Mouse (Mus musculus) liver, embryonic 15.5 days (tissue): Measurements from ENCODE around the gene Cirbp. TPM values are rescaled to one million over a fixed set of nuclear protein-coding genes. Genes with fewer than 3 reads are reported as not detected.
"Not testable (repeated sequence)": the region's sequence is repeated elsewhere in the genome, so short reads cannot be mapped to it uniquely, and the experiment has no call there.

Experiments used
- ATAC-seq: fragments of 200-750 bp; cut with Nextera tagmentation; 2 replicates; pipeline ENCODE4 v1.8.0; 2017; ENCODE audit warnings: moderate number of reproducible peaks, mild to moderate bottlenecking, moderate library complexity; ENCODE audit not compliant: insufficient read depth
- H3K27ac ChIP-seq: fragments of 300-500 bp; sonication (generic); replicated peaks from 2 replicates; pipeline ENCODE4 v1.5.1; 2015; ENCODE audit warnings: mild to moderate bottlenecking, inconsistent platforms
- H3K27me3 ChIP-seq: fragments of 300-500 bp; sonication (generic); 2 replicates; pipeline ENCODE4 v1.6.1; 2015; ENCODE audit warnings: mild to moderate bottlenecking, inconsistent platforms
- H3K36me3 ChIP-seq: fragments of 300-500 bp; sonication (generic); replicated peaks from 2 replicates; pipeline ENCODE4 v1.6.1; 2015; ENCODE audit warnings: moderate library complexity, mild to moderate bottlenecking, inconsistent platforms
- H3K4me1 ChIP-seq: fragments of 300-500 bp; sonication (generic); replicated peaks from 2 replicates; pipeline ENCODE4 v1.6.1; 2015; ENCODE audit warnings: inconsistent platforms
- H3K4me2 ChIP-seq: fragments of 300-500 bp; sonication (generic); 2 replicates; pipeline ENCODE4 v1.6.1; 2015; ENCODE audit warnings: moderate library complexity, mild to moderate bottlenecking, inconsistent platforms
- H3K4me3 ChIP-seq: fragments of 300-500 bp; sonication (generic); replicated peaks from 2 replicates; pipeline ENCODE4 v1.5.1; 2015; ENCODE audit warnings: mild to moderate bottlenecking, inconsistent platforms
- H3K9ac ChIP-seq: fragments of 300-500 bp; sonication (generic); 2 replicates; pipeline ENCODE4 v1.6.1; 2015; ENCODE audit warnings: moderate library complexity, mild to moderate bottlenecking, inconsistent platforms
- H3K9me3 ChIP-seq: fragments of 300-500 bp; sonication (generic); replicated peaks from 2 replicates; pipeline ENCODE4 v1.6.1; 2016; ENCODE audit warnings: inconsistent platforms
- WGBS: fragments of 180-500 bp; shearing (Covaris S2); methylation state at CpG from one replicate; pipeline ENCODE4 v1.1.7; 2015; ENCODE audit warnings: mixed read lengths; ENCODE audit not compliant: insufficient replicate concordance; 5-methylcytosine and 5-hydroxymethylcytosine counted together
- polyA plus RNA-seq: library from polyadenylated mRNA; unstranded; fragments of >200 nt; fragmentation: Nextera tagmentation; extraction: Ambion mirVana; gene quantifications from 2 replicates; pipeline ENCODE4 v1.2.1, GENCODE M21; 2015

The Cirbp gene
- polyA plus RNA-seq, 1 experiment from 2014 or later: 17.0 TPM

- Histone ChIP-seq H3K27me3 (peaks cover 41% of the 10 kb centered on the region), H3K4me1 (no peaks in the 10 kb centered on the region), H3K9me3 (no peaks in the 10 kb centered on the region), H3K36me3 (no peaks in the 10 kb centered on the region), H3K4me3 (no peak overlapping the region), H3K27ac (no peak overlapping the region), H3K9ac (no peak overlapping the region), H3K4me2 (no peak overlapping the region)
- no peak for ATAC-seq
- 45% methylated on average over 7 of the region's 7 CpGs for WGBS
Measured at GRCm38 (mm10) chr10:80204055-80204454, 38.3 kb downstream of the Cirbp start.

DNA sequence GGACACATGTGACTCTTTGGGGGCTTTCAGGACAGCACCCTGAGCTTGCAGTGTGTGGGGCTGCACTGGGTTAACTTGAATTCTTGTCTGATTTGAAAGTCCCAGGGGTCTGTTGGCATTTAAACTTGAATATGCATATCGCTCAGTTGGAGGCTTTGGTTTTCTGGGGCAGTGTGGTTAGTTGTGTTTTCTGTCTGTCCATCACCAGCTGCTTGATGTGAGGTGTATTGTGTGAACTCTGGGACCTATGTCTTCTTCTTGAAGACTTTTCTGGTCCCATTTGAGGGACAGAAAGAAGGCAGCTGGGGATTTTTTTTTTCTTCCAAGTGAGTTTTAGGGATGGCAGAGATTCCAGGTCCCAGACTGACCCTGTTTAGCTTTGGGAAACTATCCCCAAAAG lies 41.4 kb downstream of the Cirbp start:
- Histone ChIP-seq H3K27ac (no peak overlapping the region), H3K9me3 (no peaks in the 10 kb centered on the region), H3K9ac (no peak overlapping the region), H3K4me3 (no peak overlapping the region), H3K4me1 (no peaks in the 10 kb centered on the region), H3K4me2 (no peak overlapping the region), H3K27me3 (peaks cover 39% of the 10 kb centered on the region), H3K36me3 (no peaks in the 10 kb centered on the region)
- no peak for ATAC-seq
- 71% methylated on average over 1 of the region's 1 CpGs for WGBS

DNA sequence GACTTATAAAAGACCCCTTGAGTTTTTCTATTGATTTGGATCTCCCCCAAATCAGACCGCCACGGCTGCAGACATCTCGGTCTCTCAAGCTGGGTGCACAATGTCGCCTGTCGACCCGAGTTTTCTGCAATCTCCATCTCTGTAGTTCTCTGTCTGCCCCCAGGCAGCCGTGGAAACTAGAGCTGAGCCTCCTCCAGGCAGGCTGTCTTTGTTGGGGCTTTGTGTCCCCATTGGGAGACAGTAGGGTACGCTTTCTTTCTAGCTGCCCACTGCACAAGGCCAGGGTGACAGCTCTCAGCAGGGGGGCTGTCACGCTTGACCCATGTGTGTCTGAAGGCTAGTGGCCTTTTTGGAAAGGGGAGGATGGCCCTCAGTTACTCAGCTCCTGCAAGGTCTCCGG lies 41.9 kb downstream of the Cirbp start:
- 67% methylated on average over 10 of the region's 10 CpGs for WGBS
- H3K9me3 ChIP-seq: no peaks in the 10 kb centered on the region
- no peak overlapping the region for H3K9ac ChIP-seq

GRCm38 (mm10) chr10:80208248-80208647 lies 42.5 kb downstream of the Cirbp start:
- Histone ChIP-seq H3K4me3 (no peak overlapping the region), H3K27me3 (peaks cover 39% of the 10 kb centered on the region), H3K27ac (no peak overlapping the region), H3K9ac (no peak overlapping the region), H3K9me3 (no peaks in the 10 kb centered on the region), H3K4me2 (no peak overlapping the region), H3K4me1 (no peaks in the 10 kb centered on the region), H3K36me3 (no peaks in the 10 kb centered on the region)
- 67% methylated on average over 4 of the region's 4 CpGs for WGBS
- no peak for ATAC-seq

More for the DNA sequence above, 41.9 kb downstream of the Cirbp start:
- no peak for ATAC-seq
- no peak overlapping the region for H3K4me3 ChIP-seq
- no peak overlapping the region for H3K27ac ChIP-seq
- no peaks in the 10 kb centered on the region for H3K4me1 ChIP-seq
- H3K4me2 ChIP-seq: no peak overlapping the region
- H3K27me3 ChIP-seq: peaks cover 39% of the 10 kb centered on the region
- no peaks in the 10 kb centered on the region for H3K36me3 ChIP-seq

DNA sequence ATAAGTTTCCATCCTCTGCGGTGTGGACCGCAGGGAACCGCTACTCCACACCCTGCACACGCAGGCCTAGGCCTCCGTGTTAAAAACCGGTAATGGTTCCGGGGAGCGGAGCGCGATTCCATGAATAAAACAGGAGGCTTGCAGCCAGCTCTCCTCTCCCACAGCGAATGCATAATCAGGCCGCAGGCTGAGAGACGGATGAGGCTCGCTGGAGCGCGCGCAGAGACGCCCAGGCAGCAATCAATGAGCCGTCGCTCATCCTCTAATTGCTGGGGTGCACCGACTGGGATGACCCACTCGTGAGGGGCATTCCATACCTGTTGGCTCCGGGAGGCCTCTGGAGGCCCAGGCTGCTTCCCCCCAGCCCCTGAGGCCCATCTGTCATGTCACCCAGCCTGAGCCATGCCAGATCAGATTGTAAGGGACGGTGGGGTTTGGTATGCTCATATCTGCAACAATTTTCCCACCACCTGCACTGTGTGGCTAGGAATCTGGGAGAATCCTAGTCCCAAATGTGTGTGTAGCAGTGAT lies 43.1 kb downstream of the Cirbp start:
- no peak for ATAC-seq
- Histone ChIP-seq H3K27ac (no peak overlapping the region), H3K36me3 (no peaks in the 10 kb centered on the region), H3K9me3 (no peaks in the 10 kb centered on the region), H3K9ac (no peak overlapping the region), H3K4me1 (no peaks in the 10 kb centered on the region), H3K4me3 (no peak overlapping the region), H3K27me3 (peaks cover 39% of the 10 kb centered on the region), H3K4me2 (no peak overlapping the region)
- 41% methylated on average over 24 of the region's 24 CpGs for WGBS

- H3K9me3 ChIP-seq, ATAC-seq, H3K4me3 ChIP-seq, H3K4me2 ChIP-seq, H3K36me3 ChIP-seq, H3K4me1 ChIP-seq, H3K27ac ChIP-seq, H3K9ac ChIP-seq: not testable (repeated sequence)
- 59% methylated on average over 7 of the region's 7 CpGs for WGBS
- H3K27me3 ChIP-seq: peaks cover 37% of the 10 kb centered on the region
Measured at GRCm38 (mm10) chr10:80211547-80212103, 45.8 kb downstream of the Cirbp start.

- 24% methylated on average over 16 of the region's 16 CpGs for WGBS
- no peaks in the 10 kb centered on the region for H3K36me3 ChIP-seq
- H3K27ac ChIP-seq: no peak overlapping the region
Measured at GRCm38 (mm10) chr10:80215048-80215772, 49.4 kb downstream of the Cirbp start.

GRCm38 (mm10) chr10:80220676-80221075 lies 54.9 kb downstream of the Cirbp start:
- Histone ChIP-seq H3K4me1 (peaks cover 3% of the 10 kb centered on the region), H3K36me3 (no peaks in the 10 kb centered on the region)
- 48% methylated on average over 7 of the region's 9 CpGs for WGBS

More at GRCm38 (mm10) chr10:80215048-80215772, 49.4 kb downstream of the Cirbp start:
- Histone ChIP-seq H3K4me1 (peaks cover 5% of the 10 kb centered on the region; the same call in 1 of the 2 replicates), H3K9ac (no peak overlapping the region), H3K4me3 (no peak overlapping the region), H3K27me3 (peaks cover 32% of the 10 kb centered on the region), H3K9me3 (no peaks in the 10 kb centered on the region), H3K4me2 (no peak overlapping the region; the same call in 1 of the 2 replicates)
- ATAC-seq: no peak

More at GRCm38 (mm10) chr10:80220676-80221075, 54.9 kb downstream of the Cirbp start:
- ATAC-seq: no peak
- H3K27me3 ChIP-seq: peaks cover 48% of the 10 kb centered on the region
- no peak overlapping the region for H3K9ac ChIP-seq
- H3K4me3 ChIP-seq: no peak overlapping the region
- no peak overlapping the region for H3K4me2 ChIP-seq
- H3K9me3 ChIP-seq: no peaks in the 10 kb centered on the region
- no peak overlapping the region for H3K27ac ChIP-seq

Other genes with a start within 250 kb of the Cirbp start
- 0.32 and 0.37 TPM in 2 replicates for gene Kiss1r, start 249.0 kb upstream of the Cirbp start, polyA plus RNA-seq
- 52.4 and 55.6 TPM in 2 replicates for gene R3hdm4, start 244.8 kb upstream of the Cirbp start, polyA plus RNA-seq
- 6.1 and 7.4 TPM in 2 replicates for gene Arid3a, start 238.9 kb upstream of the Cirbp start, polyA plus RNA-seq
- gene Wdr18, start 205.8 kb upstream of the Cirbp start, polyA plus RNA-seq: 46.3 and 48.4 TPM in 2 replicates
- gene Grin3b, start 195.3 kb upstream of the Cirbp start, polyA plus RNA-seq: 0.10 TPM in 1 of 2 replicates, not detected in the other
- gene Tmem259, start 181.7 kb upstream of the Cirbp start, polyA plus RNA-seq: 8.4 and 11.0 TPM in 2 replicates
- 44.5 and 45.5 TPM in 2 replicates for gene Cnn2, start 177.4 kb upstream of the Cirbp start, polyA plus RNA-seq
- 7.5 and 9.0 TPM in 2 replicates for gene Abca7, start 169.5 kb upstream of the Cirbp start, polyA plus RNA-seq
- gene Arhgap45, start 149.3 kb upstream of the Cirbp start, polyA plus RNA-seq: 15.7 and 18.2 TPM in 2 replicates
- gene Polr2e, start 126.2 kb upstream of the Cirbp start, polyA plus RNA-seq: 81.3 and 84.4 TPM in 2 replicates
- gene Gpx4, start 118.8 kb upstream of the Cirbp start, polyA plus RNA-seq: 603 and 658 TPM in 2 replicates
- gene Sbno2, start 60.4 kb upstream of the Cirbp start, polyA plus RNA-seq: 10.4 and 12.3 TPM in 2 replicates
- gene Stk11, start 50.2 kb upstream of the Cirbp start, polyA plus RNA-seq: 16.4 and 21.8 TPM in 2 replicates
- gene Atp5d, start 27.4 kb upstream of the Cirbp start, polyA plus RNA-seq: 291 and 300 TPM in 2 replicates
- 0.35 and 0.51 TPM in 2 replicates for gene Cbarp, start 25.1 kb upstream of the Cirbp start, polyA plus RNA-seq
- gene Midn, start 17.7 kb upstream of the Cirbp start, polyA plus RNA-seq: 2.9 and 3.1 TPM in 2 replicates
- 8.9 and 10.1 TPM in 2 replicates for gene 1600002K03Rik, start 7.0 kb downstream of the Cirbp start, polyA plus RNA-seq
- 0.56 and 0.61 TPM in 2 replicates for gene Efna2, start 13.5 kb downstream of the Cirbp start, polyA plus RNA-seq
- gene Mum1, start 60.4 kb downstream of the Cirbp start, polyA plus RNA-seq: 16.6 and 17.0 TPM in 2 replicates
- 228 and 236 TPM in 2 replicates for gene Ndufs7, start 83.1 kb downstream of the Cirbp start, polyA plus RNA-seq
- 112 and 138 TPM in 2 replicates for gene Gamt, start 95.0 kb downstream of the Cirbp start, polyA plus RNA-seq
- gene Dazap1, start 95.5 kb downstream of the Cirbp start, polyA plus RNA-seq: 26.0 and 27.2 TPM in 2 replicates
- 501 and 527 TPM in 2 replicates for gene Rps15, start 126.5 kb downstream of the Cirbp start, polyA plus RNA-seq
- gene Apc2, start 130.0 kb downstream of the Cirbp start, polyA plus RNA-seq: 0.09 and 0.12 TPM in 2 replicates
- 32.4 and 35.0 TPM in 2 replicates for gene 2310011J03Rik, start 154.6 kb downstream of the Cirbp start, polyA plus RNA-seq
- 3.9 and 4.1 TPM in 2 replicates for gene Pcsk4, start 163.5 kb downstream of the Cirbp start, polyA plus RNA-seq
- gene Reep6, start 164.0 kb downstream of the Cirbp start, polyA plus RNA-seq: 75.6 and 92.4 TPM in 2 replicates
- gene Adamtsl5, start 182.4 kb downstream of the Cirbp start, polyA plus RNA-seq: 2.2 and 2.3 TPM in 2 replicates
- 0.03 and 0.06 TPM in 2 replicates for gene Plk5, start 190.5 kb downstream of the Cirbp start, polyA plus RNA-seq
- 0.78 and 0.92 TPM in 2 replicates for gene Mex3d, start 221.7 kb downstream of the Cirbp start, polyA plus RNA-seq
- gene Mbd3, start 233.6 kb downstream of the Cirbp start, polyA plus RNA-seq: 63.2 and 74.5 TPM in 2 replicates
- gene Uqcr11, start 240.8 kb downstream of the Cirbp start, polyA plus RNA-seq: 526 and 581 TPM in 2 replicates